Mouse (Mus musculus) ES-Bruce4 (cell line): ENCODE measurements around the gene Wfdc16. TPM values are rescaled to one million over a fixed set of nuclear protein-coding genes. Genes with fewer than 3 reads are reported as not detected.

Experiments used
- H3K27ac ChIP-seq: 2 replicates; pipeline ENCODE4 v1.5.1; 2012; ENCODE audit warnings: low read length, inconsistent platforms; ENCODE audit not compliant: insufficient read depth
- H3K27me3 ChIP-seq: 2 replicates; pipeline ENCODE4 v1.6.1; 2012; ENCODE audit warnings: mild to moderate bottlenecking, low read length, inconsistent platforms; ENCODE audit not compliant: control insufficient read depth, poor library complexity, insufficient read depth, severe bottlenecking
- H3K36me3 ChIP-seq: 2 replicates; pipeline ENCODE4 v1.6.1; 2012; ENCODE audit warnings: inconsistent platforms, mild to moderate bottlenecking, low read length, moderate library complexity; ENCODE audit not compliant: control insufficient read depth, poor library complexity, insufficient read depth, severe bottlenecking
- H3K4me1 ChIP-seq: one replicate; pipeline ENCODE4 v1.8.1; 2011; ENCODE audit warnings: low read length; ENCODE audit not compliant: control insufficient read depth, insufficient read depth
- H3K4me3 ChIP-seq: 2 replicates; pipeline ENCODE4 v1.5.1; 2011; ENCODE audit warnings: low read depth, mild to moderate bottlenecking, low read length
- H3K9ac ChIP-seq: 2 replicates; pipeline ENCODE4 v1.6.1; 2012; ENCODE audit warnings: low read depth, mild to moderate bottlenecking, inconsistent platforms; ENCODE audit not compliant: poor library complexity, severe bottlenecking
- H3K9me3 ChIP-seq: replicated peaks from 2 replicates; pipeline ENCODE4 v1.6.1; 2012; ENCODE audit warnings: mild to moderate bottlenecking, low read length, inconsistent platforms; ENCODE audit not compliant: control insufficient read depth, poor library complexity, insufficient read depth, severe bottlenecking
- CTCF ChIP-seq: IDR thresholded peaks from one replicate; pipeline ENCODE4 v1.8.1; 2011; ENCODE audit warnings: low read depth, low read length
- EP300 ChIP-seq: IDR thresholded peaks from 2 replicates; pipeline ENCODE4 v1.6.1; 2011; ENCODE audit warnings: low read depth, low read length; ENCODE audit not compliant: insufficient read depth
- POLR2A ChIP-seq: IDR thresholded peaks from one replicate; pipeline ENCODE4 v1.8.1; 2011; ENCODE audit warnings: low read length; ENCODE audit not compliant: insufficient read depth
- polyA plus RNA-seq: library from polyadenylated mRNA; stranded (reverse); fragments of >200 nt; gene quantifications from 2 replicates; pipeline ENCODE4 v1.2.4, GENCODE M21; 2011; ENCODE audit warnings: low read depth; ENCODE audit not compliant: missing spikeins, insufficient read depth, insufficient read length

The Wfdc16 gene
- polyA plus RNA-seq: not detected in 2 replicates

- Histone ChIP-seq H3K27ac (no peak within 1 kb of the TSS), H3K36me3 (no peaks in the 10 kb centered on the region), H3K27me3 (no peaks in the 10 kb centered on the region), H3K9me3 (0 out of 2 replicates have a peak, but pooled peaks cover 2% of the 10 kb centered on the region), H3K9ac (no peak within 1 kb of the TSS), H3K4me3 (no peak within 1 kb of the TSS), H3K4me1 (no peaks in the 10 kb centered on the region)
- no peak for TF ChIP-seq EP300
- no peak for TF ChIP-seq POLR2A
- TF ChIP-seq CTCF: no peak
These were observed at the start of gene Wfdc16 for GRCm38 (mm10) chr2:164638696-164639095. TSS of gene Wfdc16 (minus strand) at chr2:164638796.

- no peaks in the 10 kb centered on the region for H3K27me3 ChIP-seq
- H3K4me1 ChIP-seq: no peaks in the 10 kb centered on the region
- no peak within 1 kb of the TSS for H3K4me3 ChIP-seq
- H3K27ac ChIP-seq: no peak within 1 kb of the TSS
- no peaks in the 10 kb centered on the region for H3K9me3 ChIP-seq
- TF ChIP-seq EP300 (no peak), POLR2A (no peak), CTCF (no peak)
- no peaks in the 10 kb centered on the region for H3K36me3 ChIP-seq
- no peak within 1 kb of the TSS for H3K9ac ChIP-seq
These were observed 46.2 kb upstream of the Wfdc16 start, which contains the start of gene Wfdc13 for GRCm38 (mm10) chr2:164684807-164685206. TSS of gene Wfdc13 (plus strand) at chr2:164685107.

GRCm38 (mm10) chr2:164679906-164680305 lies 41.3 kb upstream of the Wfdc16 start:
- H3K4me1 ChIP-seq: no peaks in the 10 kb centered on the region
- H3K27me3 ChIP-seq: no peaks in the 10 kb centered on the region
- H3K9ac ChIP-seq: no peak overlapping the region
- no peak overlapping the region for H3K27ac ChIP-seq
- H3K4me3 ChIP-seq: no peak overlapping the region
- H3K9me3 ChIP-seq: no peaks in the 10 kb centered on the region
- H3K36me3 ChIP-seq: no peaks in the 10 kb centered on the region
- TF ChIP-seq CTCF (no peak), POLR2A (no peak), EP300 (no peak)

GRCm38 (mm10) chr2:164678848-164679625 lies 40.4 kb upstream of the Wfdc16 start:
- H3K4me3 ChIP-seq: no peak overlapping the region
- no peak overlapping the region for H3K27ac ChIP-seq
- TF ChIP-seq CTCF (peak; percentile 76), EP300 (0 out of 2 replicates have a peak, but pooled peaks have one; percentile 36), POLR2A (no peak)

GRCm38 (mm10) chr2:164676916-164677685 lies 38.5 kb upstream of the Wfdc16 start:
- no peaks in the 10 kb centered on the region for H3K4me1 ChIP-seq
- no peak overlapping the region for H3K9ac ChIP-seq
- no peak overlapping the region for H3K27ac ChIP-seq
- H3K36me3 ChIP-seq: no peaks in the 10 kb centered on the region
- H3K27me3 ChIP-seq: no peaks in the 10 kb centered on the region
- no peak for TF ChIP-seq CTCF
- no peak for TF ChIP-seq EP300
- TF ChIP-seq POLR2A: no peak
- H3K9me3 ChIP-seq: no peaks in the 10 kb centered on the region
- H3K4me3 ChIP-seq: no peak overlapping the region

More at GRCm38 (mm10) chr2:164678848-164679625, 40.4 kb upstream of the Wfdc16 start:
- Histone ChIP-seq H3K27me3 (no peaks in the 10 kb centered on the region), H3K9me3 (no peaks in the 10 kb centered on the region), H3K4me1 (no peaks in the 10 kb centered on the region), H3K9ac (no peak overlapping the region), H3K36me3 (no peaks in the 10 kb centered on the region)

- Histone ChIP-seq H3K4me1 (no peaks in the 10 kb centered on the region), H3K36me3 (no peaks in the 10 kb centered on the region), H3K4me3 (no peak overlapping the region), H3K9me3 (no peaks in the 10 kb centered on the region), H3K9ac (no peak overlapping the region), H3K27ac (no peak overlapping the region), H3K27me3 (no peaks in the 10 kb centered on the region)
- TF ChIP-seq CTCF (peak; percentile 39), EP300 (no peak), POLR2A (no peak)
These were observed 37.5 kb upstream of the Wfdc16 start for GRCm38 (mm10) chr2:164676103-164676502.
